Mouse (Mus musculus) stomach, embryonic 14.5 days (tissue): ENCODE data around the gene Mccc2. TPM values are rescaled to one million over a fixed set of nuclear protein-coding genes. Genes with fewer than 3 reads are reported as not detected.

Source experiments
- polyA plus RNA-seq: library from polyadenylated mRNA; unstranded; fragments of >200 nt; fragmentation: Nextera tagmentation; extraction: Ambion mirVana; gene quantifications from 2 replicates; pipeline ENCODE4 v1.2.1, GENCODE M21; 2014

Mccc2 gene
- polyA plus RNA-seq, 1 experiment from 2014 or later, result 49.3 TPM

Other genes with a start within 250 kb of the Mccc2 start
- 40.7 and 48.9 TPM in 2 replicates for gene Cartpt, start 114.5 kb downstream of the Mccc2 start, polyA plus RNA-seq
- 28.7 and 29.6 TPM in 2 replicates for gene Bdp1, start 88.4 kb upstream of the Mccc2 start, polyA plus RNA-seq
- gene Serf1, start 92.4 kb upstream of the Mccc2 start, polyA plus RNA-seq, result 174 and 178 TPM in 2 replicates
- gene Smn1, start 109.2 kb upstream of the Mccc2 start, polyA plus RNA-seq, result 52.3 and 56.8 TPM in 2 replicates
- 0.52 and 0.64 TPM in 2 replicates for gene Naip2, start 186.5 kb upstream of the Mccc2 start, polyA plus RNA-seq
- 0.32 and 0.39 TPM in 2 replicates for gene Naip5, start 230.7 kb upstream of the Mccc2 start, polyA plus RNA-seq